Mouse (Mus musculus): ENCODE measurements around the gene Gjd2. TPM values are rescaled to one million over a fixed set of nuclear protein-coding genes. Genes with fewer than 3 reads are reported as not detected.

Gene Gjd2
- total and polyA plus RNA-seq, 3 experiments: 2.5 to 7.0 (median 2.7) TPM

GRCm38 (mm10) chr2:114013846-114014245, 427 bp upstream of the Gjd2 start:
- no peak for DNase-seq

GRCm38 (mm10) chr2:114012749-114013211, 639 bp downstream of the Gjd2 start:
- DNase-seq: peak; percentile 2

GRCm38 (mm10) chr2:114011838-114012237, 1.6 kb downstream of the Gjd2 start:
- peak; percentile 28 for DNase-seq

GRCm38 (mm10) chr2:114008321-114008720, 5.1 kb downstream of the Gjd2 start:
- DNase-seq: no peak

- no peak for DNase-seq
Observed at GRCm38 (mm10) chr2:113997484-113997883, 15.9 kb downstream of the Gjd2 start.

GRCm38 (mm10) chr2:113996930-113997329, 16.5 kb downstream of the Gjd2 start:
- DNase-seq: no peak

GRCm38 (mm10) chr2:113984890-113985289, 28.5 kb downstream of the Gjd2 start:
- DNase-seq: no peak

- DNase-seq: no peak
Observed at GRCm38 (mm10) chr2:113980664-113981063, 32.8 kb downstream of the Gjd2 start.

GRCm38 (mm10) chr2:113978151-113978771, 35.2 kb downstream of the Gjd2 start:
- peak; percentile 42 for DNase-seq

- DNase-seq: no peak
Observed at GRCm38 (mm10) chr2:113973950-113974349, 39.5 kb downstream of the Gjd2 start.

- DNase-seq: no peak
Observed at GRCm38 (mm10) chr2:113966421-113966820, 47.0 kb downstream of the Gjd2 start.

Other genes with a start within 250 kb of the Gjd2 start
- 10 to 100 TPM; 35.3 to 60.8 TPM for gene Scg5, start 184.5 kb downstream of the Gjd2 start, total RNA-seq (2021)
- 6.3 and 11.2 TPM in 2 replicates for gene Scg5, start 184.5 kb downstream of the Gjd2 start, polyA plus RNA-seq (2012; rRNA removed)
- gene Arhgap11a, start 165.0 kb downstream of the Gjd2 start, total RNA-seq (2021): 1 to 10 TPM; 2.1 to 2.2 TPM
- gene Arhgap11a, start 165.0 kb downstream of the Gjd2 start, polyA plus RNA-seq (2012; rRNA removed): 0.13 and 0.18 TPM in 2 replicates
- gene Actc1, start 39.9 kb upstream of the Gjd2 start, total RNA-seq (2021): not detected
- 0.10 and 0.11 TPM in 2 replicates for gene Actc1, start 39.9 kb upstream of the Gjd2 start, polyA plus RNA-seq (2012; rRNA removed)
- gene Aqr, start 173.4 kb upstream of the Gjd2 start, total RNA-seq (2021): 10 to 100 TPM; 32.5 to 40.9 TPM
- 13.6 and 18.0 TPM in 2 replicates for gene Aqr, start 173.4 kb upstream of the Gjd2 start, polyA plus RNA-seq (2012; rRNA removed)
- 10 to 100 TPM; 10.4 to 11.6 TPM for gene Zfp770, start 187.8 kb upstream of the Gjd2 start, total RNA-seq (2021)
- 0.21 and 0.29 TPM in 2 replicates for gene Zfp770, start 187.8 kb upstream of the Gjd2 start, polyA plus RNA-seq (2012; rRNA removed)

Measured in adrenal gland, adult 2 months (tissue).